Mouse (Mus musculus) skeletal muscle tissue, adult 2 months (tissue): Measurements from ENCODE around the gene Mavs.
"Not testable (repeated sequence)": the region's sequence is repeated elsewhere in the genome, so short reads cannot be mapped to it uniquely, and the experiment has no call there.

Experiments used
- DNase-seq: peaks from one replicate; pipeline ENCODE4 v3.0.0-alpha.2; 2012; ENCODE audit warnings: low read depth, low spot score

Mavs gene

GRCm38 (mm10) chr2:131211026-131211615 lies 22.7 kb upstream of the Mavs start:
- no peak for DNase-seq

GRCm38 (mm10) chr2:131213773-131214172 lies 20.1 kb upstream of the Mavs start:
- DNase-seq, result no peak

DNA sequence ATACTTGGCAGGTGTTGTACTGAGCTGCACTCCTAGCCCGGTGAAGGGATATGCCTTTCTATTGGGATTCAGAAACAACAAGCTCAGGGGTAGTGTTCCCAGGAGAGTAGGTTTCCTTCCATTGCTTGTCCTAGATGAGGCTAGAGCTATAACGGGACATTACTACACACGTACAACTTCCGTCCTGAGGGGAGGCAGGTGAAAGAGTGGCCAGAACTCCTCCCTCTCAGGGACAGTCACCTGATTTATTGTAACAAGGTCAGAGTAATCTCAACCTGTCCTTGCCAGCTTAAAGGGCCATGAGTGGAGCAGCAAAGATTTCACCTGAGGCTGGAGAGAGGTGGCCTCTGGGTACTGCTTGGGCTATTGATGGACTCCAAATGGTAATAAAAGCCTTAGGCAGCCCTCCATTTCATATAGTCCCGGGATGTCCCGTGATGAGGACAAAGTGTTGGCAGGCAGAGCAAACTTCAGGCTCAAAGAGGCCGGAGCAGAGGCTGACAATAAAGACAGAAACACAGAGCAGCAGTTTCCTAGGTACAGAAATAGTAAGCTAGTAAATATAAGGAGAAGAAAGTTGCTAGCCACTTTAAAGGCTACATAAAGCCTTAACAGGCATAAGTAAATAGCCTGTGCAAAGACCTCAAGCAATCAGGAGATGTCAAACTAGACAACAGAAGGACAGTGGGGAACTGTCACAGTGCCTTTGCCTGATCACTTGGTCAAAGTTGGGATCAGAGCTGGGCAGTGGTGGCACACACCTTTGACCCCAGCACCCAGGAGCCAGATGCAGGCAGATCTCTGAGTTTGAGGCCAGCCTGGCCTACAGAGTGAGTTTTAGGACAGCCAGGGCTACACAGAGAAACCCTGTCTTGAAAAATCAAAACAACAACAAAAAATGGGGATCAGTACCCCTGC lies 17.7 kb upstream of the Mavs start:
- DNase-seq, result peak; percentile 70

GRCm38 (mm10) chr2:131220030-131220429 lies 13.8 kb upstream of the Mavs start:
- DNase-seq, result no peak

DNA sequence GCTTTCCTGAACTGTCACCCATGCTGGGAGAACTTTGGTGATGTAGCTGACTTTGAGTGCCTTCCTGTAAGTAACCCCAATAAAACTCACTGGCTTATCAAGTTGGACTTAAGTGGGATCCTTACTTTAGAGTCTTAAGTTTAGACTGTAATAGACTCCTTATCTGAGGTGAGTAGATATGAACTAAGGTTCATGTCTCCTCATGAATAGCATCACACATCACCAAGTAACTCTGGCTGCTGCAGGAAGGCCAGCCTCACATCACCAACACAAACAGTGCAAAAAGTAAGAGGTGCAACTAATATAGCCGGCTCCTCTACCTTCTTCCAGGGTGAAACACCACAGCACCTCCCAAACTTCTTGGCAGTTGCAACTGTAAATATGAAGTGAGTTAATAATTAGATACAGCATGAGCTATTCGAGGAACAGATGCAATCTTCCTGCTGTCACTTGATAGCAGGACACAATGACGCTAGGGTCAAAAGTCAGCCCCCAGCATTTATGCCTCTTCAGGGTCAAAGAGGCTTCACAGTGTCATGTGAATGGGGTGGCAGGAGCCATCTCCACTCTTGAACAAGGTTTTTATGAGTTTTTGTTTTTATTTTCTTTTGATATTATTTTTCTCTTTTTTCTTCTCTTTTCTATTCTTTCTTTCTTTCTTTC lies 11.9 kb upstream of the Mavs start:
- no peak for DNase-seq

DNA sequence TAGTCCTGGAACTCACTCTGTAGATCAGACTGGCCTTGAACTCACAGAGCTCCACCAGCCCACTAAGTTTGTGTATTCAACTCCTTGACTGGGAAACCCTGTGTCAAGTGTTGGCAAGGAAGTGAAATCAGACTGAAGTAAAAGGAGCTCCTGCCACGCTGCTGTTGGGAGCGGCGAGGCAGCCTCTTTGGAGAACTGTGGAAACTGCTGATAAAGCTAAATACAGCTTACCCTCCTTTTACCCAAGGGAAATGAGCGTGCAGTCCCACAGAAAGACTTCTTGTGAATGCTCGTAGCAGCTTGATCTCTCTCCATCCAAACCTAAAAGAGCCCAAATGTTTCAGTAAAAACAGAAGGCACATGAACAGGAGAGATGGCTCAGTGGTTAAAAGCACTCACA lies 11.3 kb upstream of the Mavs start:
- DNase-seq, result no peak

GRCm38 (mm10) chr2:131223569-131223968 lies 10.3 kb upstream of the Mavs start:
- no peak for DNase-seq

GRCm38 (mm10) chr2:131225178-131225577 lies 8.7 kb upstream of the Mavs start:
- DNase-seq, result no peak

GRCm38 (mm10) chr2:131226669-131227068 lies 7.2 kb upstream of the Mavs start:
- not testable (repeated sequence) for DNase-seq

DNA sequence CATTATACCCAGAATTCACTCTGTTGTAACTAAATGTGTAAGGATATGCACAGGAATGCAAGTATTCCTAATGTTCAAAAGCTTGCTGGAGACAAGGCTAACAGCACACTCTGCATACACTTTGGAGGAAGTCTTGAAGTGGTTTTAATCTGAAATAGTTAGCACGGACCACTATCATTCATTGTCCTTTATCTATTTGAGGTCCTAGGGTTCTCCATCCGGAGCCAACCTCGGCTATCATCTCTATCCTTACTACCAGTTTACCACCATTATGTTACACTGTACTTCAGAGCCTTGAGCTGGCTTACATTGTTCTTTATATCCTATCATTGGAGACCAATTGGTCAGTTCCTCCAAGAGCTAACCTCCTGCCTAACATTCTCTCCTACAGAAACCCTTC lies 6.6 kb upstream of the Mavs start:
- DNase-seq, result no peak

GRCm38 (mm10) chr2:131232558-131232957 lies 1.3 kb upstream of the Mavs start:
- DNase-seq, result no peak

DNA sequence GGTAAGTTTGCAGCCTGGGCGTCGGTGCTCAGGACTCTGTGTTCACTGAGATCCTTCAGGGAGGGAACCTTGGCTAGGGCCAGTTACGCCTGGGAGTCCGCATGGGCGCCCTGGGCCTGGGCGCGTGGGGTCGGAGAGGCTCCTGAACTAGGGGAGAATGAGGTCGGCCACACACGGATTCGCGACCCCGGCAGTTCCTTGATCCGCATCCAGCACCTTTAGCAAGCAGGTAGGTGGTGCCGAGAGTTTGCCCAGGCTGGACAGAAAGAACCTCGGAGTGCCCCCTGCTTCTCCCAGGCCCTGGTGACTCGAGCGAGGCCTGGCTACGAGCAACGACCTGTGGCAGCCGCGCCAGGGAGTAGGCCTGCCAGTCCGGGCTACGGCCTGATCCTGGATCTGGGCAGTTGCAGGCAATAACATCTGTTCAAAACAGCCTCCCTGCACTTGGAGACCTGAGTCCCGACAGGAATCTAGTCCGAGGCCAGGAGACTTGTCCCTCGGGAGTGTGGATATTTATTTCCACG lies 326 bp downstream of the Mavs start:
- no peak for DNase-seq

DNA sequence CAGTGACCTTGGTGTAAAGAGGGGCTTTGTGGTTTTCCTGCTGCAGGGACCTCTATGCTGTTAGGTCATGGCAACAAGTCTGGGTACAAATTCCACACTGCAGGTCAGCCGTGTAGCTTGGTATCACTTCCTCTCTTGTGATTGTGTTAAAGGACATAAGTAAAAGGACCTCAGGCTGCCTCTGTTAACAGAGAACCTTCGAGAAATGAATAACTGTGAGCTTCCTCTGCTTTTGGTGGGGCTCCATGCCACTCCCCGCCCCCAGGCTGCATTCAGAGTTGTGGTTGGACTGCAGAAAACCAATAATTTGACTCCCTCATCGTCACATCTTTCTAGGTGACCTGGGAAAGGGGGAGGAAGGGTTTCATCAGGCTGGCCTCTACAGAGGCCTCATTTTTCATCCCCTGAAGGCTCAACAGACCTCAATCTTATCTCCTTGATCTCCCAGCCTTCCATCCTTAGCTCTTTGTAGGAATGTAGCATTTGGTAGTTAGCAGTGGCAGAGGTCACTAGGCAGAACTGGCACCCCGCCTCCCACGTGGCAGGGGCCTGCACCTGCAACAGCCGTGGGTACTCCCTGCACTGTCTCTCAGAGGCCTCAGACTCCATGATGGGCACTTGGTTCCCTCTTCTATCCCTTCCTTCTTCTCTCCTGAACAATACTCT lies 1.2 kb downstream of the Mavs start:
- no peak for DNase-seq

DNA sequence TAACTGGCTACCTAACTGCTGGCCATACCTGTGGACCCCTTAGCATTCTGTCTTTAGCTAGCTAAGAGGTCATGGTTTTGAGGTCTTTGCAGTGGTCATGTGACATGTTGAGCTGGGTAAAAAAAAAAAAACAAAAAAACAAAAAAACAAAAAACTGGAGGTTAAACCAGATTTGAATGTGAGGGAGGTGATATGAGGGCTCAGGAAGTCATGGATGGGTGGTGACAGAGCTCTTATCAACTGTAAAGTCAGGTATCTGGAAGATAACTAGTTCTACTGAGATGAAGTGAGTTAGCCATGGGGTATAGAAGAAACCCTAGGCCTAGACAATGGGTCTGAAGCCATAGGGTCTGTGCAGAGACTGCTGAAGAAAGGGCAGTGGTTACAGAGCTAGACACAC lies 8.3 kb downstream of the Mavs start:
- DNase-seq, result no peak

GRCm38 (mm10) chr2:131242929-131243328 lies 9.1 kb downstream of the Mavs start:
- DNase-seq, result no peak

DNA sequence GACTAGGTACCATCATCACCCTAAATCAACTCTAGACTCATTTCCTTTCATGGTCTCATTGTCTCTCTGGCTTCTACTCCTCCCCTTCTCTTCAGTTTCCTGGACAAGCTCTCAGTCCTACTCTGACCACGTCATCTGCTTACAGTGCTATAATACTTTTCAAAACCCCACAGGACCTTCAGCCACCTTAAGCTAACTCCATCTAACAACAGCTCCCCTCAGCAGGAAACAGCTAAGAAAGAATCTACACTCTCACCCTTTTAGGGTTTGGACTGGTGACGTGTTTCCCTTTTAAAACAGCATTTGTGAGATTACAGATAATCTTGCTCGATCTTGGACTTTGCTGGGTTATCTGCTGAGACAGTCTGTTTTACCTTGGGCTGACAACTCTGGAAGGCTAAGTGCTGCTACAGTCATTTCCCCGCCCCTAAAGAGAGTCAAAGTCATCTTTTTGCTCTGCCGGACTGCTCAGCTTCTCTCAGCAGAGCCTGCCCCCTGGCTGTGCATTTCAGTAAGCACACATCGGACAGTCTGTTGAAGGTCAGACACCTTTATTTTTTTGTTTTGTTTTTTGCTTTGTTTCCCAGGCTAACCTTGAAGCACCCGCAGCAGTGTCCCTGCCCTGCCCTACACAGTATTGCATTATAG lies 19.9 kb downstream of the Mavs start:
- DNase-seq, result peak; percentile 64

DNA sequence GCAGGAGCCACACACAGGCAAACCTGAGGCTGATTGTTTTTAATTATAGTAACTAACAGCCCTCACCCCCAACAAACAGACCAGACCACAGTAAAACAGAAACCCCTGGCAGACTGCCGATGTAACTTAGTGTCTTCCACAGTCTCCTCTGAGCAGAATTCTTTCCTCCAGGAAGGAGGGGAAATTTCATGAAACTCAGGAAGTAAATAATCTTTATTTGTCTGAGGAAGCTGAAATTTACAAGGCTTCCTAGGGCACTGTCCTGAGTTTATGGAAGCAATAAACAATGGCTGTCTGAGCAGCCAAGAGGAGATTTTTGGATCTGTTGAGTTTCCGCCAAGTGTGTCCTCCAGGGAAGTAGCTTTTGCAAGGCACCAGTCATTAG lies 20.5 kb downstream of the Mavs start:
- DNase-seq, result no peak

- DNase-seq, result no peak
These were observed 21.9 kb downstream of the Mavs start for GRCm38 (mm10) chr2:131255738-131256137.

DNA sequence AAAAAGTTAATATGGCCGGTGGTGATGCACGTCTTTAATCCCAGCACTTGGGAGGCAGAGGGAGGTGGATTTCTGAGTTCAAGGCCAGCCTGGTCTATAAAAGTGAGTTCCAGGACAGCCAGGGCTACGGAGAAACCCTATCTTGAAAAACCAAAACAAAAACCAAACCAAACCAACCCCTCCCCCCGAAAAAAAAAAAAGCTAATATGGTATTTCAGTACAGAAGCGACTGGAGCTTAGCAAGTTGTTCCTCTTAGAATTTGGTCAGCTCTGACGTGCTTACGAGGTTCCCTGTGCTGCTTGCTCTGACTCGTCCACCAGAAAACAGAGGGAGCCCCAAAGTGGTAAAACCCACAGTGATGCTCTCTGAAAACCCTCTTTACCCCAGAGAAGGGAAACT lies 24.8 kb downstream of the Mavs start:
- DNase-seq, result no peak

- DNase-seq, result no peak
These were observed 26.9 kb downstream of the Mavs start for GRCm38 (mm10) chr2:131260544-131261307.
